Mouse (Mus musculus) ovary, postnatal 10 days (tissue): ENCODE data around the gene Sc5d.
A peak's percentile ranks its signal among the peaks of the same experiment; 100 is the strongest.

ENCODE experiments used
- DNase-seq: peaks from one replicate; pipeline ENCODE4 v3.0.0; 2022; ENCODE audit warnings: low spot score

Gene Sc5d

DNA sequence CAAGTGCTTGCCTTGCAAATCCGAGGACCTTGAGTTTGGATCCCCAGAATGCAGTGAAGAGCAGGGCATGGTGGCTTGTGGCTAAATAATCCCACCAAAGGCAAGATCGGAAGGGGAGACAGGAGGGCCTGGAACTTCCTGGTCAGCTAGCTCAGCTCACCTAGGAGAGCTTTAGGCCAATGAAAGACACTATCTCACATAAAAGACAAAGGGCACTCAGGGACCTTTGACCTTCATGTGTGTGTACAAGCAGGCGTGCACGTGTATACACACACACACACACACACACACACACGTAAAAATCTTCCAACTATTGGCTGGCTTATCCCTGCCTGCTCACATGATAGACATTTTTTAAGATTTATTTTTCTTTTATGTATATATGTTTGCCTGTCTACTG is 3.6 kb downstream of the Sc5d start:
- DNase-seq = no peak

DNA sequence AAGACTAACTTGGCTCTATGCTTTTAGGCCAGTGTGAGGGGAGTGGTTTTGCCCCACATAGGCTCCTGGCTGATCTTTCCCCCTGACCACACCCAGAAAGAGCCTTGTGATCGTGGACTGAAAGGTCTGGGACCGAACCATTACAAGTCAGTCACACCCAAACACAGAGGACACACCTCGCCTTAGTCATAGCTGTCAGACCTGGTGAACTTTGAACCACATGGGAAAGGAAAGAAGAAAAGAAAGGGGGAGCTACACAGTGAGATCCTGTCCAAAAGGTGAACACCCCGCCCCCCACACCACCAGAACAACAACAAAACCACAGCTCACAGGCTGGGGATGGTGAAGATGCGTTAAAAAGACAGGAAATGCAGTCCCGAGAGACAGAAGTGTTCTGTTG is 14.9 kb downstream of the Sc5d start:
- no peak for DNase-seq

DNA sequence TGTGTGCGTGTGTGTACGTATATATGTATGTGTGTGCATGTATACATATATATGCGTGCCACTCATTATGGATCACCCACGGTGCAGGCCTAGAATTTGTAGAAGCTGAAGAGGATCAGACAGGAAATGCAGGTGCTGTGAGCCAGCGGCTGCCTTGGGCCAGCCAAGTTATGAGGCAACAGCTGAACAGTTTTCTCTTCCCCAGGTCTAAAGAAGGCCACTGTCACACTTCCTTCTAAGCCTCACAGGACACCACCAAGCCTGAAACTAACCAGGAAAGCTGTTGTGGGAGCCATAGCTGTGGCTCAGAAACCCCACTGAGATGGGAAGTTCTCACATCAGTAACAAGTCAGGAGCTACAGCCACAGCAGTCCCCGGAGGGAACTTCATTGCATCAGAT is 17.4 kb downstream of the Sc5d start:
- DNase-seq = no peak

DNA sequence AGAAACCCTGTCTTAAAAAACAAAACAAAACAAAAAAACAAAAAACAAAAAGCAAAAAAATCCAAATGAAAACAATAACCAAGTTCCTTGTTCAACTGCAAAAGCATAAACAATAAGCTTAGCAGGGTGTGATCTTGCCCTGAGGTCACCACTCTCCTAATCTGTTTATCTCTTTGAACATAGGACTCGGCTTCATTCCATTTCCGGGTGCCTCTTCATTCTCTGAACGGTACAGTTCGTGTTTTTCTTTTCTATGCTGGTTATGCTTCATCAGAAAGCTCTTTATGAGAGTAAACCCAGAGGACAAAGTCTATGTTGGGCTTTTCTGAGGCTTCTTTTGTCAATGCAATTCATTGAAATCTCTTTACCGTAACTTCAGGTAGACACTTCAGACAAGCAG is 19.9 kb downstream of the Sc5d start:
- DNase-seq = no peak

DNA sequence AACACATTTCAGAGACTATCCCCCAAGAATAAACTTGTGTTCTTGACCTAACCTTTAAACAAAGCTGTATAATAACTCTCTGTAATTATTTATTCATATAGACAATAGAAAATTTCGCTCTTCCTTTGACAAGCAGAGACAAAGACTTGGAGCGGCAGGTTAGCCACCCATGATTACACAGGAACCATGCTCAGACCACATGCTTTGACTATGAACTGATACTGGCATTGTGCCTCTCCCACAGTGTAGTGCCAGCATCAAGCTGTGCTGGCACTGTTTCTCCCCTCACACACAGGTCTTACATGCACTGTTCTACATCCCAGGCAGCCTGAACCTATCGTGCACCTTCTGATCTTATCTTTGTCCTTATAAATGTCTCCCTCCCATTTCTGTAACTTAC is 23.0 kb downstream of the Sc5d start:
- DNase-seq = no peak

DNA sequence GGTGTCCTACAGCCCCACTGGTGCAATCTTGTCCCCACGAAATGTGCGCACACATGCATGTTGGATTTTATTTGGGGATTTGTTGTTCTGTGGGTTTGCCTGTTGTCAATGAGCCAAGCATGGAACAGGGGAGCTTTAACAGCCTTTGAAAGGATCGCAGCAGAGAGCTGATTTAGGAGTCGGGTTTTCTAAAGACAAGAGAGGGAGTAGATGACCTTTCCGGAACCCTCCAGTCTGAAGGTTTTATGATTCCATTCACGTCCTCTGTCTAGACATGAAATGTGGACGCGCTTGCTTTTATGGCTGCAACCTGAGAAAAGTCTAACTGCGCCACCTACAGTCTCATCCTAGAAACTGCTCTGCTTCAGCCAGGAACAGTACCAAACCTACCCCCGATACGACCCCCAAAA is 23.5 kb downstream of the Sc5d start:
- DNase-seq = no peak

DNA sequence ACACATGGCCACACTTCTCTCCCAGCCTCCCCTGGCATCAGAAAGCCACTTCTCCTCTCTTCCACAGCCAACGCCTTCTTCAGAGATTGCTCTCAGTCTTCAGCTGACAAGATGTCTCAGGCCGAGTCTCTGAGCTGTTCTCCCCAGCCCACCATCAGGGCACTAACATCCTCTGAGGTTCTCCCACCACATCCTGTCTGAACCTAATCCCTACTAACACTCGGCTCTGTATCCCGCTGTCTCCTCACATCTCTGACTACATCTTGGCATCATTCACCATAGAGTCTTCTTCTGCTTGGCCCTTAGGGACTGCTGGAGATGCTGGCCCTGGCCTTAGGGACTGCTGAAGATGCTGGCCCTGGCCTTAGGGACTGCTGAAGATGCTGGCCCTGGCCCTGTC is 25.2 kb downstream of the Sc5d start:
- no peak for DNase-seq

DNA sequence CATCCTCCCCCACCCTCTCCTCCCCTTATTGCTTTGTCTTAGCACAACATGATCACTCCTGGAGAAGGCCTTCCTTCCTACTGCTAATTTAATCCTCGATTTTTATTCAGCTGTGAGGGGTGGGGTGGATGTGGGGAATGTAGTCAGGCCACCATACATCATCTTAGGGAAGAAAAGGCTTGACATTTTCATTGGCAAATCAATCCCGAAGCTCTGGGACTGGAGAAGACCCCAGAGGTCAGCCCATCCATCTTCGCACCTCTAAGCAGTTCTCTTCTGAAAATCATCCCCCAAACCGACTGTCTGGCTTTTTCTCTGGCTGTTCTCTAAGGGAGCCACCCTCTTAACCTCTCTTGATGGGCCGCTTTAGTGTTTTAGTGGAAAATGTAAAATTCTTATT is 32.9 kb downstream of the Sc5d start:
- DNase-seq = no peak

DNA sequence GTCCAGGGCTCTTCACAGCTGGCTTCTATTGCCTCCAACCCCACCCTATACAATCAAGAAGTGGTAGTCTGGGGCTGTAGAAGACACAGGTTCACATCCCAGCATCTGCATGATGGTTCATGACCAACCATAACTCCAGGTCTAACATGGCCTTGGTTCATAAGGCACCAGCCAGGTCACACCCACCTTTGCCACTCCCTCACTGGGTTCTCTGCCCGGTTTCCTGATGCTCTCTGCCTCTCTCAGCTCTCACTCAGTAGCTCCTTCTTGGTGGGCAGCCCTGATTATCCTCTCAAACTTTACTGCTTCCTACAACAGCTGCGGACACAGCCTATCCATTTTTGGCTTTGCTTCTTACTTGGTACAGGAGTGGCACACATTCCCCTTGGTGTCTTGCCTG is 33.7 kb downstream of the Sc5d start:
- no peak for DNase-seq

DNA sequence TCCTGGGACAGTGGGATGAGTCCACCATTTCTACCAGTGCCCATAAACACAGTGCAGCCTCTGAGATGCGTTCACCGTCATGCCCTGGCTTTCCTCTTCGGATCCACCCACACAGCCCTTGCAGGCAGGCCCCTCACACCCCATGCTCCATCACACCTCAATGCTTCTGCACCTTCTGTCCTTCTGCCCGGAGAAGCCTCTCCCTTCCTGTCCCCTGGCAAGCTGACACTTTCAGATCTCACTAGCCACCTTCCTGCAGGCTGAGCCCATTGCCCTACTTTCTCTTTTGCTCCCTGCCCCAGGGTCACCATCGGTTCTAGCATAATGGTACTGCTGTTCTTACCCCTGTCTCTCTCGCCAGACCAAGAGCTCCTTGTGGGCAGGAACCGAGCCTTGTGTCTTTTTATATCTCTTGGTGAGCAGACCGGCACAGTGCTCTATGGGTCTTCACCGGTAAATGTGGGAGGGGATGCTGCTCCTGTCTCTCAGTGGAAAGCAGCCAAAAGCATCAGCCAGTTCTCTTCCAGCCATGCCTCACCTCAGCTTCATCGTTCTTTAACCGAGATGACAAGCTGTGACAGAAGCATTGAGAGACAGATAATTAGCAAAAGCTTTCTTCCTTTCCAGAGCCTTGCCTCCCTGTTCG is 34.5 kb downstream of the Sc5d start:
- no peak for DNase-seq

DNA sequence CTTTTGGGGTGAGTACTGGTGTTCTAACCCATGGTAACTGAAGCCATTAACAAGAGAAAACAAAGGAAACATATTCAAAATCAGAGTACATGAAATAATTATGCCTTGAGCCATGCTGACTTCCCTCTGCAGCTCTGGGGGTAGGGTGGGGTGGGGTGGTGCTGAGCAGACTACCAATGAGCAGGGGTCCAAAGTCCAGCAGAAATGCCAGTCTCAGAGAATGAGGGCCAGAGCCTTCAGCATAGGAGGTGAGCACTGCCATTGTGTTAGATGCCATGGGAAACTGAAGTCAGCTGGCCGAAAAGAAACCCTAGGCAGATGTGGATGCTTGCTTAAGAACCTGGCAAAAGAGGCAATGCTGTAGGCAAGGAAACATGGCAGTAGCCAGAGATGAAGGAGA is 36.3 kb downstream of the Sc5d start:
- DNase-seq = no peak

DNA sequence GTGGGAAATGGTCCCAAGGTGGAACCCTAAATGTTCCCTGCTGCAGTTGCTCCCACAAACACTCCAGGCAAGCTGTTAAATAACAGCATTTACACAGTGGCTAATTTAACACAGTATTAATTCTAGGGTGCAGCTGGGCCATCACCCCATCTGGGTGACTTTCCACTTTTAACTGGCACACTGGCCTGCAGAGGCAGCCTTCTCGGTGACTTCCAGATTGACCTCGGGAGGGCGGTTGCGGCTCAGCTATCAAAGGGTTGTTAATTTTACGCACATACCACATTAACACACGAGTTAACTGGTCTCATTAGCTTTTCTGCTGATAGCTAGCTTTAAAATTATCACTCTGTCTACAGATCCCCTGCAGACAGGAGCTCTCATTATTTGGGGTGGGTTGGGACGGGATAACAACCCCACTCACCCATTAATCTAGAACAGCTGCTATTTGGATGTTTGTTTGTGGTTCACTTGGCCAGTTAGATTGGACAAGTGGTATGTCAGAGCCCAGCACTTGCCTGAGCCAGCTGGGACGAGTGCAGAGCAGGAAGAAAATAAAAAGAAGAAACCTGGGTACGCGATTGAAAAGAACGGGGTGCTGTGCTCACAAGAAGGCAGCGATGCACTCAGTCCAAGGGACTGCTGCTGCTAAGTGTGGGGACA is 44.9 kb downstream of the Sc5d start:
- no peak for DNase-seq

DNA sequence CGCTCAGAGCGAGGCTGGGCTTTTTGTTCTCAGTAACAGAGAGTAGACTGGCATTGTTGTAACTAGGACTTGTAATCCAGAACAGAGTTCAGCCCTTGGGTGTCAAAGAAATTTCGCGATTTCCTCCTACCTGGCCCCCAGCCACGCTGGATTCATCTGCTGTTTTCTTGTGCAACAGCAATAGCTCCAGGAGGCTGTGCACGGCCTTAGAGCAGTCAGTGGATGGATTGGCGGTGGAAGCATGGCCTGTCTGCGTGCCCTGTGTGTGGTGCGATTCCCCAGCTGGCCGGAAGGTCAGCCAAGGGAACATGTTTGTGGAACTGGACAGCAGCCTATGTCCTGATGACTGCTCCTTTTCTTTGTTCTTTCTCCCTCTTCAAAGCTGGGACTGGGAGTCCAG is 46.4 kb downstream of the Sc5d start:
- DNase-seq = peak; percentile 28

DNA sequence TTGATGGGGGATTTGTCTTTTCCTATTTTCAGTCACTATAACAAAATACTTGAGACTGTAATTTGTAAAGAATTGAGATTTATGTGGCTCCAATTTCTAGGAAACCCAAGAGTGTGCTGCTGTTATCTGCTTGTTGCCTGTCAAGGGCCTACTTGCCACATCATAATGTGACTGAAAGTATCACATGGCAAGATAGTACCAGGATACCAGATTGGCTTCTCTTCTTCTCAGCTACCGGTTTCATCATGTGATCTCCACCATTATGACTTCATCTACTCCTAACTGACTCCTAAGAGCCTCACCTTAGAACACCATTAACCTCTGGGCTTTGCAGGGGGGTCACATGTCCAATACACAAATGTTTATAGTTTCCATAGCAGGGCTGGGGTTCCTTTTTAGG is 49.9 kb downstream of the Sc5d start:
- no peak for DNase-seq

DNA sequence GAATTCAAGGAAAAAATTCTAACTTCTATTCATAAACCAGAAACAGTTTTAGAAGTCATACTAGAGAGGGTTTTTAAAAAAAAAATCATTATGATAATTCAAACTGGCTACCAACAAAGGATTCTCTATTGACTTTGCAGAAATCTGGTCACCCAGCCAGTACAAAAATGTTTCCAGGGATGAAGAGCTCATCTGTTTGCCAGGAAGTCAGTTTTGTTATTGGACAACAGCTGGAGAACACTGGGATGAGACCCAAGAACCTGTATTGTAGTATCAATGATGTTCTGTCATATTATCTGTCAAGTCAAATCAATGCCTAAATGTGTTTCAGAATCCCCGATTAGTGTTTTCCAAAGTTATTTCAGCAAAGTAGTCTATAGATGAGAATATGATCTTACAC is 50.9 kb downstream of the Sc5d start:
- no peak for DNase-seq

DNA sequence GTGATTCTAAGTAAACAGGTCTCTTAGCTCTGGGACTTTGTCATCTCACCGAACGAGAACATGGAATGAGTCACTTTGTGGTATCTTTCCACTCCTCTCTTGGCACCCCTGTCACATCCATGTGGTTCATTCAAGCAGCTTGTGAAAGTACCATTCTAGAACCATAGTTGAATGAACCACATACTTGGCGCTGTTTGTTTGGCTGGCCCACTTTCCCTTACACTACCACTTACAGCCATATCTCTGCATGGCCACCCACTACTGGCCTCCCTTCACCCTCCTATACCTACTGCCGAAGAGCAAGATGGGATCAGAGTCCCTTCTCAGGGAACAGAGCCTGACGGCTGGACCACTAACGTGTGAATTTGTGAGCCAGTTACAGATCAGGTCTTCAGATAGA is 54.4 kb downstream of the Sc5d start:
- DNase-seq = no peak

DNA sequence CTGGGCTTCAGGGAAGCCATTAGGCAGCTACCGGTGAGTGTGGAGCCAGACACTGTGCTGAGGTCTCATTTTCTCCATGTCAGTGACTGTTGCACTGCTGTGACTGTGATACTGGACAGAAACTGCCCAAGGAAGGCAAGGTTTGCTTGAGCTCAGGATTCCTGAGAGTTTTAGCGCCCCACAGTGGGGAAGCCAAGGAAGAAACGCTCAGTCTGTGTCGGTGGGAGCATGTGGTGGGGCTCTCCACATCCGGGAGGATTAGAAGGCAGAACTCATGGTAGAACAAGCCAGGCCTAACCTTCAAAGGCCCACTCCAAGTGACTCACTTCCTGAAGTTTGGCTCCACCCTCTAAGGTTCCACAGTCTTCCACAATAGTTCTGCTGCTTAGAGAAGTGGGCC is 55.6 kb downstream of the Sc5d start:
- DNase-seq = no peak

DNA sequence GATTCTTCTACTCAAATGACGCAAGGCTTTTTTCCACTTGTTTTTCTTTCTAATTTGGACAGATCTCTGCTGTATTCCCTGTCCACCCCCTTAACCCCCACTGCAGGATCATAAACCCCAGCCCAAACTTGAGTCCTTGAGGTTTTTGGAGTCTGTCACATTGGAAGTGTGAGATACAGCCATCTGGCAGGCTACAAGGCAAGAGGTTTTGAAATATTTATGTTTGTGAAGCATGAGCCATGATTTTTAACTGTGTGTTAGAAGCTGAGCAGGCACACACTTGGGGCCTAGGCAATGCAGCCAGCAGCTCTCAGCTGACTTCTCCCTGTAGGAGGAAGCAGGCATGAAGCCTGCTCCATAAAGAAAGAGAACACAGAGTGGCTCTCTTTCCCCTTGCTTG is 57.3 kb downstream of the Sc5d start:
- no peak for DNase-seq

DNA sequence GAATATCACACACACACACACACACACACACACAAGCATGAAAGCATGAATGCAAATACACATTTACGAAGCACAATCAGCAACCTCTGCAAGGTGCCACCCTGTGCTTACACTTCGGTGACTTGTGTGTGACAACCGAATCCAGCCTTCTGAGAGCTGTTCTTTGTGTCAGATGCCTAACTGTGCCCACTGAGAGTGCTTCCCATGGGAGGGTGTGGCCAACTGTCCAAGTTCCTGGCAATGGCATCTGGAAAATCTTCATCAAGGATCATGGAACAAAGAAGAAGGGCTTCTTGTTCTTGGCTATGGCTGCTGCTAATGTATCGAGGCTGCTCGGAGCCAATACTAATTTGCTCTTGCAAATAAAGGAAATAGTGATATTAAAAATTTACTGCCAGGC is 61.8 kb downstream of the Sc5d start:
- no peak for DNase-seq
